ENCODE assay signal across 9 mouse cellular contexts in genomic region chr12:102308457-102309011, GRCm38 (mm10). TPM values are rescaled to one million over a fixed set of nuclear protein-coding genes. Genes with fewer than 3 reads are reported as not detected.
DNase-seq lines count a peak whose midpoint lies in the region; ATAC-seq and TF ChIP-seq lines count a peak whose summit lies in the region.
"Had no signal": no experiment of that assay in that cellular context is flagged by ENCODE, and none has a peak within 500 bp of the region (broad histone marks: within the 10 kb centered on the region; RNA-seq: fewer than 3 reads in every experiment).

No protein-coding gene starts in this region.

- H3K27me3 ChIP-seq in midbrain, embryonic 13.5 days: no peaks in the 10 kb centered on the region
- no peaks in the 10 kb centered on the region for H3K27me3 ChIP-seq in midbrain, embryonic 11.5 days (ENCODE audit: control insufficient read depth, insufficient read depth, low read length)
- no peaks in the 10 kb centered on the region for H3K27me3 ChIP-seq in embryonic facial prominence, embryonic 13.5 days
- no peaks in the 10 kb centered on the region for H3K27me3 ChIP-seq in hindbrain, embryonic 15.5 days
- H3K27me3 ChIP-seq in stomach, postnatal 0 days (ENCODE audit: control insufficient read depth, insufficient read depth, low read length): no peaks in the 10 kb centered on the region
- H3K27me3 ChIP-seq: limb, embryonic 12.5 days had no signal

- H3K9me3 ChIP-seq in midbrain, embryonic 13.5 days: no peaks in the 10 kb centered on the region
- H3K9me3 ChIP-seq in midbrain, embryonic 11.5 days (ENCODE audit: control insufficient read depth, low read length): no peaks in the 10 kb centered on the region
- H3K9me3 ChIP-seq in embryonic facial prominence, embryonic 13.5 days: no peaks in the 10 kb centered on the region
- no peaks in the 10 kb centered on the region for H3K9me3 ChIP-seq in hindbrain, embryonic 15.5 days
- H3K9me3 ChIP-seq in stomach, postnatal 0 days (ENCODE audit: control insufficient read depth, low read length): no peaks in the 10 kb centered on the region
- H3K9me3 ChIP-seq: limb, embryonic 12.5 days had no signal

- H3K27ac ChIP-seq in midbrain, embryonic 13.5 days: no peak overlapping the region
- H3K27ac ChIP-seq in midbrain, embryonic 11.5 days (ENCODE audit: low read depth, low read length): no peak overlapping the region
- H3K27ac ChIP-seq in embryonic facial prominence, embryonic 13.5 days: peak overlapping the region; percentile 58
- H3K27ac ChIP-seq in hindbrain, embryonic 15.5 days (replicated peaks): peak overlapping the region; percentile 61; the same call in 1 of the 2 replicates
- peak overlapping the region; percentile 45; the same call in 1 of the 2 replicates for H3K27ac ChIP-seq in stomach, postnatal 0 days (replicated peaks)
- H3K27ac ChIP-seq: limb, embryonic 12.5 days had no signal

- 61% methylated on average over 16 of the region's 16 CpGs for WGBS in midbrain, embryonic 13.5 days
- WGBS in midbrain, embryonic 11.5 days: 79% methylated on average over 16 of the region's 16 CpGs
- WGBS in embryonic facial prominence, embryonic 13.5 days: 58% methylated on average over 16 of the region's 16 CpGs
- 40% methylated on average over 16 of the region's 16 CpGs for WGBS in hindbrain, embryonic 15.5 days
- 41% methylated on average over 16 of the region's 16 CpGs for WGBS in stomach, postnatal 0 days

- no peak for DNase-seq in midbrain, embryonic 11.5 days (ENCODE audit: low spot score, missing footprints)
- DNase-seq in layer of hippocampus, postnatal 25 days (ENCODE audit: extremely low spot score in 1 of 2, low spot score in 1 of 2): peak; percentile 26 to 40
- DNase-seq in lung, postnatal 25 days (ENCODE audit: low spot score): peak; percentile 79
- no peak for DNase-seq in stomach, postnatal 0 days (ENCODE audit: low spot score)
- no peak for DNase-seq in embryo, embryonic 11 days

- no peak overlapping the region for H3K9ac ChIP-seq in midbrain, embryonic 13.5 days (replicated peaks)
- H3K9ac ChIP-seq in midbrain, embryonic 11.5 days (ENCODE audit: low read length): no peak overlapping the region
- H3K9ac ChIP-seq in embryonic facial prominence, embryonic 13.5 days: 0 out of 2 replicates have a peak overlapping the region, but pooled peaks have one; percentile 49
- no peak overlapping the region for H3K9ac ChIP-seq in hindbrain, embryonic 15.5 days
- no peak overlapping the region for H3K9ac ChIP-seq in stomach, postnatal 0 days (ENCODE audit: low read length)
- H3K9ac ChIP-seq: limb, embryonic 12.5 days had no signal

- no peak overlapping the region for H3K4me2 ChIP-seq in midbrain, embryonic 13.5 days (replicated peaks)
- H3K4me2 ChIP-seq in midbrain, embryonic 11.5 days: no peak overlapping the region
- H3K4me2 ChIP-seq in embryonic facial prominence, embryonic 13.5 days: no peak overlapping the region
- no peak overlapping the region for H3K4me2 ChIP-seq in hindbrain, embryonic 15.5 days
- no peak overlapping the region for H3K4me2 ChIP-seq in stomach, postnatal 0 days (replicated peaks; ENCODE audit: low read depth)
- H3K4me2 ChIP-seq: limb, embryonic 12.5 days had no signal

- no peak for TF ChIP-seq EP300 in stomach, postnatal 0 days (optimal IDR thresholded peaks at IDR 0.05)

- no peak for TF ChIP-seq CTCF in stomach, postnatal 0 days (IDR thresholded peaks at IDR 0.05; ENCODE audit: low read depth)

- H3K4me1 ChIP-seq in midbrain, embryonic 13.5 days (replicated peaks): peaks cover 21% of the 10 kb centered on the region
- H3K4me1 ChIP-seq in midbrain, embryonic 11.5 days (ENCODE audit: control insufficient read depth, insufficient read depth, low read length): no peaks in the 10 kb centered on the region
- H3K4me1 ChIP-seq in embryonic facial prominence, embryonic 13.5 days: peaks cover 45% of the 10 kb centered on the region
- H3K4me1 ChIP-seq in hindbrain, embryonic 15.5 days (replicated peaks): peaks cover 36% of the 10 kb centered on the region
- peaks cover 4% of the 10 kb centered on the region; the same call in 1 of the 2 replicates for H3K4me1 ChIP-seq in stomach, postnatal 0 days (replicated peaks; ENCODE audit: control insufficient read depth, insufficient read depth)

- no peaks in the 10 kb centered on the region for H3K36me3 ChIP-seq in midbrain, embryonic 13.5 days
- H3K36me3 ChIP-seq in midbrain, embryonic 11.5 days (ENCODE audit: control insufficient read depth, insufficient read depth, low read length): no peaks in the 10 kb centered on the region
- H3K36me3 ChIP-seq in embryonic facial prominence, embryonic 13.5 days: 0 out of 2 replicates have a peak, but pooled peaks cover 4% of the 10 kb centered on the region
- no peaks in the 10 kb centered on the region for H3K36me3 ChIP-seq in hindbrain, embryonic 15.5 days
- peaks cover 2% of the 10 kb centered on the region; the same call in 1 of the 2 replicates for H3K36me3 ChIP-seq in stomach, postnatal 0 days (ENCODE audit: control insufficient read depth, insufficient read depth, low read length)
- H3K36me3 ChIP-seq: limb, embryonic 12.5 days had no signal

- no peak overlapping the region for H3K4me3 ChIP-seq in midbrain, embryonic 13.5 days (replicated peaks)
- H3K4me3 ChIP-seq in midbrain, embryonic 11.5 days (ENCODE audit: low read depth, low read length): no peak overlapping the region
- H3K4me3 ChIP-seq in embryonic facial prominence, embryonic 13.5 days: no peak overlapping the region
- H3K4me3 ChIP-seq in hindbrain, embryonic 15.5 days: no peak overlapping the region
- no peak overlapping the region for H3K4me3 ChIP-seq in stomach, postnatal 0 days (ENCODE audit: low read depth, low read length)
- H3K4me3 ChIP-seq: limb, embryonic 12.5 days had no signal

- peak; percentile 64 for ATAC-seq in midbrain, embryonic 13.5 days
- no peak for ATAC-seq in midbrain, embryonic 11.5 days (ENCODE audit: low FRiP score)
- ATAC-seq in embryonic facial prominence, embryonic 13.5 days (ENCODE audit: insufficient number of reproducible peaks, insufficient read depth, low FRiP score, low TSS enrichment, low read depth): no peak
- ATAC-seq in hindbrain, embryonic 15.5 days (ENCODE audit: low FRiP score, low read depth): peak; percentile 64
- peak; percentile 49 for ATAC-seq in stomach, postnatal 0 days (ENCODE audit: low FRiP score, low TSS enrichment)

RNA-seq across cellular contexts. Expression of gene Rin3, which starts 25.7 kb away (rescaled TPM):
- 3.4 and 3.7 TPM in 2 replicates for polyA plus RNA-seq in midbrain, embryonic 13.5 days (2015; fragmentation: Nextera tagmentation; extraction: Ambion mirVana)
- 3.3 and 4.8 TPM in 2 replicates for polyA plus RNA-seq in midbrain, embryonic 11.5 days (2014; fragmentation: Nextera tagmentation; extraction: Ambion mirVana)
- polyA plus RNA-seq in embryonic facial prominence, embryonic 13.5 days (2015; fragmentation: Nextera tagmentation; extraction: Ambion mirVana): 5.6 and 6.1 TPM in 2 replicates
- polyA plus RNA-seq in hindbrain, embryonic 15.5 days (2015; fragmentation: Nextera tagmentation; extraction: Ambion mirVana): 2.8 and 3.3 TPM in 2 replicates
- 1 to 10 TPM; 2.5 to 3.1 TPM for total RNA-seq in layer of hippocampus, postnatal 25 days (2021)
- polyA plus RNA-seq in stomach, postnatal 0 days (2015; fragmentation: Nextera tagmentation; extraction: Ambion mirVana): 2.9 and 3.0 TPM in 2 replicates

Comparison
In these comparisons a context has a peak if more than half of its experiments do, and no peak if none do; other contexts are left out.
1. ATAC-seq: peak in midbrain, embryonic 13.5 days (single experiment), hindbrain, embryonic 15.5 days (single experiment) and stomach, postnatal 0 days (single experiment); none in midbrain, embryonic 11.5 days (single experiment) and embryonic facial prominence, embryonic 13.5 days (single experiment).
2. H3K27ac ChIP-seq: peak in embryonic facial prominence, embryonic 13.5 days (single experiment), hindbrain, embryonic 15.5 days (single experiment) and stomach, postnatal 0 days (single experiment); none in midbrain, embryonic 13.5 days (single experiment) and midbrain, embryonic 11.5 days (single experiment).
3. DNase-seq: peak in layer of hippocampus, postnatal 25 days (2 of 2) and lung, postnatal 25 days (single experiment); none in midbrain, embryonic 11.5 days (single experiment), stomach, postnatal 0 days (single experiment) and embryo, embryonic 11 days (single experiment).